Mouse (Mus musculus): Measurements from ENCODE around the gene Cinp. TPM values are rescaled to one million over a fixed set of nuclear protein-coding genes. Genes with fewer than 3 reads are reported as not detected.
"Not testable (repeated sequence)": the region's sequence is repeated elsewhere in the genome, so short reads cannot be mapped to it uniquely, and the experiment has no call there.

The Cinp gene
- total RNA-seq, 2 experiments from 2014 or later = 49.7 to 51.0 TPM

DNA sequence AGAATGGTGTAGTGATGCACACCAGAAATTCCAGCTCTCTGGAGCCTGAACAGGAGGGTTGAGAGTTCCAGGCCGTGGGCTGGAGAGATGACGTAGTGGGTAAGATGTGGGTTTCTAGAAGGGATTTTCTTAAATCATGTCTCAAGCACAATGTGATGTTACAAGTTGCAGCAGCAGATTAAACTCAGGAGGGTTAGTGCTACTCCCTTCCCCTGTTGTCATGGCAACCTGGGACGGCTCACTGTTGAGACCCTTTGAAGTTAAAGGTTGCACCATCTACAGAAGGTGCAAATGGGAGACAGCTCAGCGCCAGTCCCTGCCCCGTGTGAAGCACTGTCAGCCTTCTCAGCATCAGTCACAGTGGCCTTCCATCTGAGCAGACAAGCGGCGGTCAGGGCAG lies 27.7 kb downstream of the Cinp start:
- DNase-seq (ENCODE audit: low spot score in 2 of 2) = no peak

DNA sequence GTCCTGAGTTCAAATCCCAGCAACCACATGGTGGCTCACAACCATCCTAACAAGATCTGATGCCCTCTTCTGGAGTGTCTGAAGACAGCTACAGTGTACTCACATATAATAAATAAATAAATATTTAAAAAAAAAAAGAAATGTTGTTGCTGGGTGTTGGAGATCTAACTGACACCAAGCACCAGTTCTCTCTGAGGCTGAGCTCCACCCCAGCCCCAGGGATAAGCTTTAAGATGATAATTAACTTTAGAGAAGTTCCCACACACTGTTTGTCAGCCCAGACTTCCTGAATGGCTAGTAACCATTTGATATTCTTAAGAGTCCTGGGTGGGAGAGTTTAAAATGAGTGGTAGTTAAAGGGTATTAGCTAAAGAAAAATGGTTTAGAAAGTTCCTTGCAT lies 28.7 kb downstream of the Cinp start:
- DNase-seq (ENCODE audit: low spot score in 2 of 2) = no peak

DNA sequence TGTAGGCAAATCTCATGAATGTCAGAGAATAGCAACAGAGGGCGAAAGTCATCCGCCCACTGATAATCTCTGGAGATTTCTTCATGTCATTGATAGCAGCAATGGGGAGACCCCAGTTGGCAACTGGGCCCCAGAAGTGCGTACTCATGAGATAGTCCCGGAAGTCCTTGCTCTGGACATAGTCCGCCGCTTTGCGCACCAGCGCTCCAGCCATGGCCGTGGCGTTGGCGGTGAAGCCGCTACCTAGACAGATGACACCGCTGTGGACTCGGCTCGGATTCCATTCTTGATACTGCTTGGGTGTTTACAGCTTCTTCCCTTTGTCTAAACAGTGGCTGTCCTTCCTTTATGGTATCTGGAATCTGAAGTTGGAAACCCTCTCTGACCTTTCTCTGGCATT lies 30.3 kb downstream of the Cinp start:
- not testable (repeated sequence) for DNase-seq (ENCODE audit: low spot score in 2 of 2)

DNA sequence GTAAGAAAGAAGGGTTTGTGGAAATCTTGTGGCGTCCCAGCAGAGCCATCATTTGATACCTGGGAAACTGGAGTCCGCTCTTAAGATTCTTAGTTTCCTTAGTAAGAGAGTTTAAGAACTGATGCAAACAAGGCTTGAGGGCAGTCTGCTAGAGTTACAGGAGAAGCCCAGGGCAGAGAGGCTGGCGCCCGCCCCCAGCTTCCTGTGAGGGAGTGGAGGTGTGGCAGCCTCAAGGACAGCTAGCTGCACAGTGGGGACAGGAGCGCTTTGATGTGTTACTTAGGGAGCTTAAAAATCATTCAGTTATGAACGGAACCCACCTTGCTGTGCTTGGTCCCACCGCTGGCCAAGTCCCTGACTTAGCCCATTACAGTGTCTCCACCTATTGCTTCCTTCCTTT lies 31.7 kb downstream of the Cinp start:
- no peak for DNase-seq (ENCODE audit: low spot score in 2 of 2)

DNA sequence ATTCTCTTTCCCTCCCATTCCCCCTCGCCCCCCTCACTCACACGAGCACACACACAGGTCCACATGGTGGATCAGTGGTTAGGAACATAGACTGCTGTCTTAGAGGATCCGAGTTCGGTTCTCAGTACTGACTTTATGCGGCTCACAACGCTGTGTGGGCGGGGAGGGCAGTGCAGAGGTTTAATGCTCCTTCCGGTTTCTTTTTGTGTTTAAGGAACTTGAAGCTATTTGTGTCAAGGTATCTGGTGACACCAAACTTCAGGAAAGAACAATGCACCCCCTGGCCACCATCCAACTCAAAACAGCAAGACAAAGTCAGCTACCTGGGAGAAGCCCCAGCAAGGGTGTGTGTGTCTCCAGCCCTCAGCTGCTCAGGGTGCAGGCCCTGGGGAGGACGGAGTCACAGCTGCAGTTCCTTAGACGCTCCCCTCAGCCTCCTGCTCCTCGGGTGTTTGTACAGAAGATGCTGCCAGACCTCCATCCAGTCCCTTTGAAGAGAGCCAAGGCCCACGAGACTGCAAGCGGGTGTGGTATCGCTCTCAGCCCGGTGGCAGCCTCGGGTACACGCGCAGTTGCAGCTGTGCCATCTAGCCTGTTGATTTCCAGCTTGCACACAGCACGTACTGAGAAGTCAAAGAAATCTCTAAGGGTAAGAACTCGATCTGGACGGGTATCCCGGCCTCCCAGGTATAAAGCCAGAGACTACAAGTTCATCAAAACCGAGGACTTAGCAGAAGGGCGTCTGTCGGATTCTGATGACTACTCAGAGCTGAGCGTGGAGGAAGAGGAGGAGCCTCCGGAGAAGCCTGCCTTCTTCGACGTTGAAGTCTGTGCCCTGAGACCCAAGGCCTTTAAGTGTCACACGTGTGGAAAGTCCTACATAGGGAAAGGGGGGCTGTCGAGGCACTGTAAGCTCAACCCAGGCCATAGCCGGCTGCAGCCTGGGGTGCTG lies 33.9 kb downstream of the Cinp start:
- no peak for DNase-seq (ENCODE audit: low spot score in 2 of 2)

DNA sequence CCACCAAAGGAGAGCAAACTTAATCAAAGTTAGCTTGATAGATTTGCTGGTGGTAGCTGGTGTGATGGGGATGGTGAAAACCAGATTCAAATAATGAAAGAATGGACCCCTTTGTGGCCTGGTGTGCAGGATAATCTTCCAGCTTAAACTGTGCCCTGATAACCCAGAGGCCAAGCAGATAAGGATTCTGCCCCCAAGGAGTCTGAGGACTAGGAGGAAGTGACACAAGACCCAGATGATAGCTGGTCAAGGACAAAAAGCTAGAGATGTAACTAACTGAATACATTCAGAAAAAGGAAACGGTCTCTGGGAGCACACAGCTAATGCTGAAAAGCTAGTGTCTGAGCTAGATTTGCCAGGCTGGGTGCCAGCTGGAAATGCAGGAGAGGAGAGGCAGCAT lies 37.0 kb downstream of the Cinp start:
- DNase-seq (ENCODE audit: low spot score in 2 of 2) = no peak

DNA sequence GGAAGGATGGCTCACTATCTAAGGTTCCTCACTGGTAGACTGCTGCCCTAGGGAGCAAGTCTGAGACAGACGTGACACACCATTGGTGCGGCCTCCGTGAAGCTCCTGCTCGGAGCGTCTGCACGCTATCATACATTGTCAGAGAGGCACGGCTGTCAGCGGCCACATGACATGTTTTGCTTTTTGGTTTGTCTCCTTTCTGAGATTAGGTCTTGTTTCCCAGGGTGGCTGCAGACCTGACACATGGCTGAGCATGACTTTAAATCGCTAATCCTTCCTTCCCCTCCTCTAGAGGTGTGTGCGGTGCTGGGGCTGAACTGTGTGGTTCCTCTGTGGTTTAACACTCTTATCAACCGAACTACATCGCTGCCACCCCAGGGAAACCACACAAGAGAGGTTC lies 37.5 kb downstream of the Cinp start:
- DNase-seq (ENCODE audit: low spot score in 2 of 2) = no peak

DNA sequence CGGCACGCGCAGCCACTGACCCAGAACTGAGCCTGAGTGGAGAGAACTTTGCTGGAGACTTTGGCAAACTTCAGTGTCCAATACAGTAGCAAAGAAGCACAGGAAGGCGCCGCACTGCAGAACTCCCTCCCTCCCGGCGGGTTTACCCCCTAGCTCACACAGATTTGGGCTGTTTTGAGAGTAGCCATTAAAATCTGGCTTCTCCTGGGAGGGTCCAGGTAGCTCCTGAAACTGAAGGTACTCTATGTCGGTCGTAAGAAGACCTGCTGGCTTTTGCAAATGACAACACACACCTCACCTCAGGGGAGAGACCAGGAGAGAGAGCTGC lies 38.1 kb downstream of the Cinp start:
- no peak for DNase-seq (ENCODE audit: low spot score in 2 of 2)

DNA sequence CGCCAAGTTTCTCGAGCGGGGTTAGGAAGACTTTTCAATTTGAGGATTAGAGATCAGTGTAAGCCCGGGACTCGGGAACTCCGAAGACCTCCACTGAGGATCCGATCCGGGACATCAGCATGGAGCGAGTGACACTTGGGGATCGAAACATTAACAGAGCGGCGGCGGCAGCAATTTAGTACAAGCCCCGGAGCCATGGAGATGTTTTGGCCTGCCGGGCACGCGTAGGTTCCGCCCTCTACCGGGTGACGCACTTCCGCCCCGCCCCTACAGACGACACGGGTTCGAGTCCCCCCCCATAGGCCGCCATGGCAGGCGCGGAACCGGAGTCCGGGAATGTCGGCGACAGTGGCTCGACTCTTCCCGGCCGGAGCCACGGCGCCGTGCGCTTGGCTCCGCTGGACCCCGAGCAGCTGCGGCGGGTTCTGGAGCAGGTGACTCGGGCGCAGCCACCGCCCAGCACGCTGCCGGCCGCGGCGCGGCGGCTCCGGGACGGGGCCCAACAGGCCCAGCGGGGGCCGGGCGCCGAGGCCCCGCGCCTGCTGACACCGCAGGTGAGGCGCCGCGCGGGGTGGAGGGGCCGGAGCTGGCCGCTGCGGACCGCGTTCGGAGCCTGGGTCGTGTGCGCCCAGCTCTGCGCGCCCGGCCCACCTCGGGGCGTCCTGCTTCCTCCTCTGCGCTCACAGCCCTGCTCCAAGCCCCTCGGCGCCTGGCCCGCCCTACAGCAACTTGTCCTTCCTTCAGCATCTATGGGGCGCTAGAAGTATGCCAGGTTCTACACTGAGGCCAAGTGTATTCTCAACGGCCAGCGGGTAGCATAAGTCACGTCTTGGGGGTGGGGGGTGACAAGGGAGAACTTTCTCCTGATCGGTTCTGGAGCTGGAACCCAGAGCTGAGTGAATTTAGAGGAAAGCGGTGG lies 38.7 kb downstream of the Cinp start, which contains the start of gene Zfp839:
Zfp839 (plus strand) TSS at position 244 of the 919 bp plus-strand sequence.
- DNase-seq (ENCODE audit: low spot score in 2 of 2) = peak; percentile 76

DNA sequence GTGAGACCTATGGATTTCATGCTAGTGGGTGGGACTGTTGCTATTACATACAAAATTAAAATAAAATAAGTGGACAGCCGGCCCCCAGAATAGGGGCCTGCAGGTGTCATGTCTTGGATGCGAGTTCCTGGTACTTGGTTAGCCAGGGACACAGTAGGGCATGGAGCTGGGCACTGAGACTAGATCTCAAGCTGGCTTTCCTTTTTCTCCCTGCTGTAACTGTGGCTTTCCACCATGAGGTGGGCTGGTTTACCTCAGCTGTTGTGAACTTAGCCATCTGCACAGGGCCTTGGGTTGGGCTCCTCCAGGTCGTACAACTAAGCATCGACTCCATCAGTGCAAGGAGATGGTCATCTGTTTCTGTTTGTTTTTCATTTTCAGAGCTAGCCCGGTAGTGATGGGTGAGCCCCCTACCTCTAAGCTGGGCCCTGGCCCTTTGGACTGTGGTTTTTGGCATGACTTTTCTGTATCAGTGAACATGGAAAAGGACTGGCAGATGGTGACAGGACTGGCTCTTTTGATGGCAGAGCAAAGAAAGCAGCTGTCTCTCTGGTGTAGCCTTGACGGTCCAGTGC lies 42.7 kb downstream of the Cinp start:
- no peak for DNase-seq (ENCODE audit: low spot score in 2 of 2)

DNA sequence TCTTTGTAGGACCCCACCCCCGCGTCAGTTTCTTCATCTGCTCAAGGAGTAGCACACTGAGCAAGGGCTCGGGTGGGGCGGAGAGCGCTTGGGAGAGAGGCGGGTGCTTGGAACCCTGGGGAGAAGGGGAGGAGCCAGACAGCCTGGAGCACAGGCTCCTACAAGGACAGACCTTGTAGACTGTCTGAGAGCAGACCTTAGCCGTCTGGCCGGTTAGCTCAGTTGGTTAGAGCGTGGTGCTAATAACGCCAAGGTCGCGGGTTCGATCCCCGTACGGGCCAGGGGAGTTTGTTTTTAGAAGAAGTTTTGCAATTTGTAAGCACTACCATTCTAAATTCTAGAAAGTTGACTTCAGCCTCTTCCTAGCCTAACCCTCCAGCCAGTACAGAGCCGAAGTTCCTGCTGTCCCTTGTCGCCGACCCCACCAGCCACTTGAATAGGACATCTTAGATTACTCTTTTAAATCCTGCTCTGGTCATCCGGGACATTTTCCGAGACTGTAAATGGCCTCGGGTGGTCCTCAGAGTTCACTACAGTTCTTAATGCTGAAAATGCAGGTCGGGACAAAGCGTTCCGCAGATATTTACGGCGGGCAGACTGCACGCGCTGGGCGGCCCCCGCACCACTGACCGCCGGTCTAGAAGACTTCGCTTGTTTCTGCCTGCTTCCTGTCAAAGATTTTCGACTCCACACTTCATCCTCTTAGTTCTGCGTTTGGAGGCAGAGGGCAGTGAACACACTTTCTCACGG lies 43.6 kb downstream of the Cinp start:
- peak; percentile 66 to 81 for DNase-seq (ENCODE audit: low spot score in 2 of 2)

DNA sequence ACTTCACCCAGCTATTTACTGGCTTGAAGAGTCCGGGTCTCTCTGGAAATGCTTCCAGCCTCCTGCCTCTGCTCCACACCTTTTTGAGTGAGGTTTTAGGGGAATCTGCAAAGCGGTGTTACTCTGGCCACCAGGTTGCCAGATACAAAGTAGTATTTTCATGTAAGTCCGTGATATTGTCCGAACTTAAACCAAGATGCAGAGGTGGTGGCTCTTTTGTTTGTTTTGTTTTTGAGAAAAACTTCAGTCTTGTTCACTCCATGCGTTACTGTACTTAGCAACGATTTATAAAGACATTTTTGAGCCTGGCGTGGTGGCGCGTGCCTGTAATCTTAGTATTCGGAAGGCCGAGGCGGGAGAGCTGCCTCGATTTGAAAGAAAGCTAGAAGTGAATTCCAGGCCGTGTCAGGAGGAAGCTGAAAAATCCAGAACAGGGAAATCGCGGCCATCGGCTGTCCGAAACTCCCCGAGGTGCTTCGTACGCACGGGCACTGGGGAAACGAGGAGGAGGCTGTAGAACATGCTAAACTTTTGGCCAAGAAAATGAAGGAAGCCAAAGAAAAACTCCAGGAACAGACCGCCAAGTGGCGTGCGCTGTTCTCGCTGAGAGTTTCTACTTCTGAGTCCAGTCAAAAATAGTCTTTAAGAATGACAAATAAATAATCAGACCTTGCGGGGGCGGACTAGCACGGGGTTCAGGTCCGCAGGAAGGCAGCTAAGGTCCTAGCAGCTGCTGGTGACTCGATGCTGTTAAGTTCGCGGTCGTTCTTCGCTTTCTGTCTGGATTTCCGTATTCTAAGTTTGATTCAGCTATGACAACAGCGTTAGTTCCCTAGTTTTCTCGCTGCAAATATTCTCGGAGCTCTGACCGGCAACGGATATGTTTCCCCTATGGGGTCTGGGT lies 44.5 kb downstream of the Cinp start:
- DNase-seq (ENCODE audit: low spot score in 2 of 2) = no peak

DNA sequence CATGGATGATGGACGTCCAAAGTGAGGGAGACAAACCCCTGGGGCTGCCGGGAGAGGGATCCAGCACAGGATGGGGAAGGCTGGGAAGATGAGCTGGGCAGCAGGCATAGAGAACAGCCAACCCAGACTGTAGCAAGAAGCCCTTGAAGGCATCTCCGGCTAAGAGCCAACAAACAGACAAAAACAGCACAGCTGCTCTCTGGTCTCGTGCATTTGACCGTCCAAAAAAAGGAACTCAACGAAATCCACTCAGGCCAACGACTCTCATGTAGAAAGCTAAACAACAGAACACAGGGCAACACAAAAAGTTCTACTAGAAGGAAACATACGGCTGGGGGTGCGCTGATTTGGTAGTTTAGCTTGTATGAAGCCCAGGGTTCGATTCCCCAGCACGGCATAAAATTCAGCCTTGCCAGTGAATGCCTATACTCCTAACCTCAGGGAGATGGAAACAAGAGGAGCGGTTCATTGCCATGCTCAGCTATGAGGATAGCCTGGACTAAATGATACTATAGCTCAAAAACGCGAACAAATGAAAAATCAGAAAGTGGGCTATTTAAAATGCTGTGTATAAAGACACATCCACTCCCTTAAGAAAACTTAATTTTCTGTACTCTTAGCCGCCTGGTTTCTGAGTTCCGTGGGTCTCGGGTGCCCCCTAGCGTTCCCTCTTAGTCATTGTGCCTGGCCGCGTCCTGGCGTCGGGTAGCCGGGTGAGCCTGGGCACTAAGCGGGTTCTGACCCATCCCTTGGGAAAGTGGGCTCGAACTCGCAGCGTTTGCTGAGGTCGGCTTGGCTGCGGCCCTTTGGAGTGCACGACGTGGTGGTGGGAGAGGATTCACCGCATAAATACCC lies 45.5 kb downstream of the Cinp start:
- DNase-seq (ENCODE audit: low spot score in 2 of 2) = peak; percentile 70

DNA sequence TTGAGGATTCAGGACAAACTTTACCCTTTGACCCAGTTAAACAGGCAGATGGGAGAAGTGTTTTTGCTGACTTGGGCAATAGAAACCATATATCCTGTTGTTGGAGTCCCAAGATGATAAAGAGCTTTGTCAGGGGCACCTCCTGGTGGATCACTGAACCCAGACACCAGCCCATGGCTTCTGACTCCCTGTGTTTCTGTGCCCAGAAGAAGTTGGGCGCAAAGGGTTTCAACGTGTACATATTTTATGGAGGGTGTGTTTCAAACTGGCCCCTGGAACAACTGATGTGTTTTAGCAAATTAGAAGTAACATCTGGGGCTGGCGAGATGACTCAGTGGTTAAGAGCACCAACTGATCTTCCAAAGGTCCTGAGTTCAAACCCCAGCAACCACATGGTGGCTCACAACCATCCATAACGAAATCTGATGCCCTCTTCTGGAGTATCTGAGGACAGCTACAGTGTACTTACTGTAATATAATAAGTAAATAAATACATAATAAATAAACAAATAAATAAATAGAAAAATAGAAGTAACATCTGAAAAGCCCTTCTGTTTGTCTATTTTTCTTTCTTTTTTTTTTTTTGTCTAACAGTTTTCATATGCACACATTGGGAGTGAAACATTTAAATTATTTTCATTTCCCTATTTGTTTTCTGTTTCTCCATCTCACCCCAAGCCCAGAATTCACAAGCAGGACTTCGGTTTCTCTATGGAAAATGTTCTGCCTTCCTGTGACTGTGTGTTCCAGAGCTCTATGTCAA lies 47.0 kb downstream of the Cinp start:
- no peak for DNase-seq (ENCODE audit: low spot score in 2 of 2)

DNA sequence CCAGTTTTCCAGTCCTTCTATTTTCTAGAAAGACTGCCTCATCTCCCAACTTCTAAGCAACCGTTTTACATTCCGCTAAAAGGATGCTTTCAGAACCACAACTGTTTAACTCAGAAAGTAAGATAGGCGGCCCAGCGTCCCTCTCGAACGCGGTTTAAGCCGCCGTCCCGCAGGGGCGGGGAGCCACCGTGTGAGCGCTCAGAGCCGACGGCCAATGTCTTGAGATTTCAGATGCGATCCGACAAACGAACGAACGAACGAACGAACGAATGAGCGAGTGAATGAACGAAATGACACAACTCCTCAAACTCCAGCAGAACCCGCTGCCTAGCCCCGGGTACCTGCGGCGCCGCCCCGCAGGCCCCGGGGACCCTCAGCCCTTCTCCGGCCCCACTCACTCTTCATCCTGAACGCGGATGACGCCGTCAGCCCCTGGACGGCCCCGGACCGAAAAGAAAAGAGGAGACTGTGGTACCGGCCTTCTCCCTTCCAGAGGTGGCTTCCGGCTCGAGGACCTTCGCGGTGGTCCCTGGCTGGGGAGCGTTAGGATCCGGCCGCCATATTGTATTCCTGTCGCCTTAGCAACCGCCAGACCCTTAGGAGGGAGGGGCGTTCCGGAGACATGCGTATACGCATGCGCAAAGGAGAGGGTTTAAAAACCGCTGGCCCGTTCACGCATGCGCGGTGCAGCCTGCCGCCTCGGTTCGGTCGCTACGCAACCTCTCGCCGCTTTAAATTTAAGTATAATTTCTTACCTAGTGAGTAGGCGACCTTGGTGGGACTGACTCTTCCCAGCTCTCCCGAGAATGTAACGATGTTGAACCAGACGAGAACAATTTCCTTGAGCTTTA lies 48.4 kb downstream of the Cinp start, which contains the start of gene Mok:
Mok (minus strand) TSS at position 592 of the 851 bp plus-strand sequence.
- peak; percentile 91 to 96 for DNase-seq (ENCODE audit: low spot score in 2 of 2)

DNA sequence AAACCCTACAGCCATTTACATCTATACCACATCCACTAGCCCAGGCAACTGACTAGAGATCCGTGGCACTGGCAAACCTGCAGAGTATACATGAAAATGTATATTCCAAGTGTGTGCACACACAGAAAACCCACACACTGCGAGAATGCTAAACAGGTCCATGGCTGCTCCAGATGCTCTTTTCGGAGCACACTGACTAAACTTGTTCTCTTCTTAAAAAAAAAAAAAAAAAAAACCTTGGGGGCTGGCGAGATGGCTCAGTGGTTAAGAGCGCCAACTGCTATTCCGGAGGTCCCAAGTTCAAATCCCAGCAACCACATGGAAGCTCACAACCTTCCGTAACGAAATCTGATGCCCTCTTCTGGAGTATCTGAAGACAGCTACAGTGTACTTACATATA lies 51.1 kb downstream of the Cinp start:
- DNase-seq (ENCODE audit: low spot score in 2 of 2) = no peak

DNA sequence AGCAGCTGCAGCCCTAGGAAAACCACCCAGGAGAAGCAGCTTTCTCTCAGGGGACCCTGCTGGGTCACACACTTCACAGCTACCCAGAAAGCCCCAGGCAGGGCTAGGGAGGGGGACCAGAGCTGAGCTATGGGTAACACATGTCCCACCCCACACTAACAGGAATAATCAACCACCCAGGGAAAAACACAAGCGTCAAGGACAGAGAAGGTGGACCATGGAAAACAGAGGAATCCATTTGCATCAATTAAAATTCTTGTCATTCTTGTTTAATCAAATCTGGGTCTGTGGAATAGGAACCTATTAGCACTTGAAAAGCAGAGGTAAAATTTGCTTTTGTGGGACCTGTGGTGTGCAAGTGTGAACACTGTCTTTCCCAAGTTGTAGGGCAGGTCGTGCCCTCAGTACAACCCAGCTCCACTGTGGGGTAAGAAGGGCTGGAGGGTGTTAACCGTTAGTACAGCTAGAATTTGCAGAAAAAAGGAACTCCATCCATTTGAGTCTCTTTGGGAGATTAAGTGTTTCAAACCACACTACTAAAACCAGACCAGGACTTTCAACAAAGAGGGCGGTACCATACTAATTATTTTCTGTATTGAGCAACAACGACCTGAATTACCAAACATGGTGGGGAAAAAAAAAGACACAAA lies 51.6 kb downstream of the Cinp start:
- DNase-seq (ENCODE audit: low spot score in 2 of 2) = no peak
